Mouse (Mus musculus): ENCODE results near the gene Platr17.

DNA sequence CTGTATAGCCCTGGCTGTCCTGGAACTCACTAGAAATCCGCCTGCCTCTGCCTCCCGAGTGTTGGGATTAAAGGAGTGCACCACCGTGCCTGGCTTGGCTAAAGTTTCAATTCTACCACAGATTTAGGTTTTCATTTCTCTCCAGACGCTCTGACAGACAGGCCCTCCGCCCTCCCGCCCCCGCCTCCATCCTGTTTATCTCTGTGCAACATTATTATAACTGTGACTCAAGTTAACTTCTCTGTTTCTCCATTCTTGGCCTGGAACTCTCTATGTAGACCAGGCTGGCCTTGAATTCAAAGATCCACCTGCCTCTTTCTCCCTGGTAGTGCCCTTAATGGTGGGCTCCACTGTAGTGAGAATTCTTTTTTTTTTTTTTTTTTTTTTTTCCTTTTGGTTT lies 2.4 kb upstream of the Platr17 start:
- TF ChIP-seq POLR2A (IDR thresholded peaks at IDR 0.05; ENCODE audit: control insufficient read depth, low read depth, low read length) (no peak), CTCF (IDR thresholded peaks at IDR 0.05; ENCODE audit: control insufficient read depth, insufficient read depth, insufficient replicate concordance, low read depth, low read length) (no peak)

All from testis, adult 2 months (tissue).